Mouse (Mus musculus): Measurements from ENCODE around the gene Utrn. TPM values are rescaled to one million over a fixed set of nuclear protein-coding genes. Genes with fewer than 3 reads are reported as not detected.
A peak's percentile ranks its signal among the peaks of the same experiment; 100 is the strongest.

Gene Utrn
- polyA plus RNA-seq, 1 experiment from 2014 or later: 16.0 TPM

- no peak for ATAC-seq (ENCODE audit: low read depth)
- H3K36me3 ChIP-seq (ENCODE audit: control insufficient read depth, insufficient read depth, low read length): no peaks in the 10 kb centered on the region
- no peak overlapping the region for H3K9ac ChIP-seq (replicated peaks; ENCODE audit: low read depth, low read length)
- no peaks in the 10 kb centered on the region for H3K27me3 ChIP-seq (ENCODE audit: control insufficient read depth, insufficient read depth, low read length)
- no peaks in the 10 kb centered on the region for H3K4me1 ChIP-seq (ENCODE audit: control insufficient read depth, insufficient read depth, low read length)
- H3K9me3 ChIP-seq (ENCODE audit: control insufficient read depth, low read length): no peaks in the 10 kb centered on the region
- no peak overlapping the region for H3K4me3 ChIP-seq (ENCODE audit: low read depth, low read length)
- H3K4me2 ChIP-seq (ENCODE audit: low read depth, low read length): no peak overlapping the region
- WGBS: 91% methylated on average over 7 of the region's 7 CpGs
- H3K27ac ChIP-seq (ENCODE audit: low read depth, low read length): no peak overlapping the region
Measured at GRCm38 (mm10) chr10:12505568-12505967, 363.6 kb downstream of the Utrn start.

- no peak overlapping the region for H3K9ac ChIP-seq (replicated peaks; ENCODE audit: low read depth, low read length)
- WGBS: 96% methylated on average over 5 of the region's 5 CpGs
- no peak for ATAC-seq (ENCODE audit: low read depth)
- no peak overlapping the region for H3K4me2 ChIP-seq (ENCODE audit: low read depth, low read length)
- H3K9me3 ChIP-seq (ENCODE audit: control insufficient read depth, low read length): no peaks in the 10 kb centered on the region
- no peaks in the 10 kb centered on the region for H3K4me1 ChIP-seq (ENCODE audit: control insufficient read depth, insufficient read depth, low read length)
- no peaks in the 10 kb centered on the region for H3K27me3 ChIP-seq (ENCODE audit: control insufficient read depth, insufficient read depth, low read length)
- no peaks in the 10 kb centered on the region for H3K36me3 ChIP-seq (ENCODE audit: control insufficient read depth, insufficient read depth, low read length)
- H3K4me3 ChIP-seq (ENCODE audit: low read depth, low read length): no peak overlapping the region
- no peak overlapping the region for H3K27ac ChIP-seq (ENCODE audit: low read depth, low read length)
Measured at GRCm38 (mm10) chr10:12500489-12500888, 368.7 kb downstream of the Utrn start.

GRCm38 (mm10) chr10:12497555-12497954 lies 371.6 kb downstream of the Utrn start:
- no peak overlapping the region for H3K4me2 ChIP-seq (ENCODE audit: low read depth, low read length)
- H3K9me3 ChIP-seq (ENCODE audit: control insufficient read depth, low read length): no peaks in the 10 kb centered on the region
- H3K4me1 ChIP-seq (ENCODE audit: control insufficient read depth, insufficient read depth, low read length): no peaks in the 10 kb centered on the region
- H3K27me3 ChIP-seq (ENCODE audit: control insufficient read depth, insufficient read depth, low read length): no peaks in the 10 kb centered on the region
- WGBS: 90% methylated on average over 8 of the region's 8 CpGs
- no peak overlapping the region for H3K27ac ChIP-seq (ENCODE audit: low read depth, low read length)
- H3K4me3 ChIP-seq (ENCODE audit: low read depth, low read length): no peak overlapping the region
- no peaks in the 10 kb centered on the region for H3K36me3 ChIP-seq (ENCODE audit: control insufficient read depth, insufficient read depth, low read length)
- no peak overlapping the region for H3K9ac ChIP-seq (replicated peaks; ENCODE audit: low read depth, low read length)
- no peak for ATAC-seq (ENCODE audit: low read depth)

GRCm38 (mm10) chr10:12489551-12490177 lies 379.5 kb downstream of the Utrn start:
- Histone ChIP-seq H3K4me1 (ENCODE audit: control insufficient read depth, insufficient read depth, low read length) (0 out of 2 replicates have a peak, but pooled peaks cover 3% of the 10 kb centered on the region), H3K27ac (ENCODE audit: low read depth, low read length) (no peak overlapping the region), H3K4me2 (ENCODE audit: low read depth, low read length) (no peak overlapping the region), H3K36me3 (ENCODE audit: control insufficient read depth, insufficient read depth, low read length) (no peaks in the 10 kb centered on the region), H3K9me3 (ENCODE audit: control insufficient read depth, low read length) (no peaks in the 10 kb centered on the region), H3K27me3 (ENCODE audit: control insufficient read depth, insufficient read depth, low read length) (no peaks in the 10 kb centered on the region), H3K4me3 (ENCODE audit: low read depth, low read length) (no peak overlapping the region), H3K9ac (replicated peaks; ENCODE audit: low read depth, low read length) (no peak overlapping the region)
- ATAC-seq (ENCODE audit: low read depth): peak; percentile 22; the same call in 1 of the 2 replicates
- WGBS: 45% methylated on average over 4 of the region's 4 CpGs

- Histone ChIP-seq H3K27me3 (ENCODE audit: control insufficient read depth, insufficient read depth, low read length) (no peaks in the 10 kb centered on the region), H3K4me2 (ENCODE audit: low read depth, low read length) (no peak overlapping the region), H3K36me3 (ENCODE audit: control insufficient read depth, insufficient read depth, low read length) (no peaks in the 10 kb centered on the region), H3K4me3 (ENCODE audit: low read depth, low read length) (no peak overlapping the region), H3K27ac (ENCODE audit: low read depth, low read length) (no peak overlapping the region), H3K4me1 (ENCODE audit: control insufficient read depth, insufficient read depth, low read length) (0 out of 2 replicates have a peak, but pooled peaks cover 3% of the 10 kb centered on the region), H3K9ac (replicated peaks; ENCODE audit: low read depth, low read length) (no peak overlapping the region), H3K9me3 (ENCODE audit: control insufficient read depth, low read length) (no peaks in the 10 kb centered on the region)
- ATAC-seq (ENCODE audit: low read depth): no peak
- 74% methylated on average over 3 of the region's 3 CpGs for WGBS
Measured at GRCm38 (mm10) chr10:12488518-12488917, 380.6 kb downstream of the Utrn start.

- Histone ChIP-seq H3K9ac (replicated peaks; ENCODE audit: low read depth, low read length) (no peak overlapping the region), H3K4me3 (ENCODE audit: low read depth, low read length) (no peak overlapping the region), H3K4me2 (ENCODE audit: low read depth, low read length) (no peak overlapping the region), H3K9me3 (ENCODE audit: control insufficient read depth, low read length) (no peaks in the 10 kb centered on the region), H3K27me3 (ENCODE audit: control insufficient read depth, insufficient read depth, low read length) (no peaks in the 10 kb centered on the region), H3K36me3 (ENCODE audit: control insufficient read depth, insufficient read depth, low read length) (no peaks in the 10 kb centered on the region), H3K4me1 (ENCODE audit: control insufficient read depth, insufficient read depth, low read length) (0 out of 2 replicates have a peak, but pooled peaks cover 3% of the 10 kb centered on the region), H3K27ac (ENCODE audit: low read depth, low read length) (no peak overlapping the region)
- WGBS: 79% methylated on average over 5 of the region's 5 CpGs
- ATAC-seq (ENCODE audit: low read depth): no peak
Measured at GRCm38 (mm10) chr10:12488117-12488516, 381.0 kb downstream of the Utrn start.

- Histone ChIP-seq H3K4me1 (ENCODE audit: control insufficient read depth, insufficient read depth, low read length) (no peaks in the 10 kb centered on the region), H3K9ac (replicated peaks; ENCODE audit: low read depth, low read length) (no peak overlapping the region), H3K27me3 (ENCODE audit: control insufficient read depth, insufficient read depth, low read length) (no peaks in the 10 kb centered on the region), H3K4me2 (ENCODE audit: low read depth, low read length) (no peak overlapping the region), H3K36me3 (ENCODE audit: control insufficient read depth, insufficient read depth, low read length) (no peaks in the 10 kb centered on the region), H3K27ac (ENCODE audit: low read depth, low read length) (no peak overlapping the region), H3K4me3 (ENCODE audit: low read depth, low read length) (no peak overlapping the region), H3K9me3 (ENCODE audit: control insufficient read depth, low read length) (no peaks in the 10 kb centered on the region)
- ATAC-seq (ENCODE audit: low read depth): no peak
- WGBS: 59% methylated on average over 1 of the region's 1 CpGs
Measured at GRCm38 (mm10) chr10:12483494-12483893, 385.7 kb downstream of the Utrn start.

- Histone ChIP-seq H3K27ac (ENCODE audit: low read depth, low read length) (no peak overlapping the region), H3K36me3 (ENCODE audit: control insufficient read depth, insufficient read depth, low read length) (no peaks in the 10 kb centered on the region), H3K9me3 (ENCODE audit: control insufficient read depth, low read length) (no peaks in the 10 kb centered on the region), H3K27me3 (ENCODE audit: control insufficient read depth, insufficient read depth, low read length) (no peaks in the 10 kb centered on the region), H3K9ac (replicated peaks; ENCODE audit: low read depth, low read length) (no peak overlapping the region), H3K4me1 (ENCODE audit: control insufficient read depth, insufficient read depth, low read length) (no peaks in the 10 kb centered on the region), H3K4me3 (ENCODE audit: low read depth, low read length) (no peak overlapping the region), H3K4me2 (ENCODE audit: low read depth, low read length) (no peak overlapping the region)
- WGBS: 92% methylated on average over 3 of the region's 3 CpGs
- ATAC-seq (ENCODE audit: low read depth): no peak
Measured at GRCm38 (mm10) chr10:12482975-12483374, 386.2 kb downstream of the Utrn start.

- WGBS: 71% methylated on average over 14 of the region's 14 CpGs
- no peaks in the 10 kb centered on the region for H3K9me3 ChIP-seq (ENCODE audit: control insufficient read depth, low read length)
- H3K27ac ChIP-seq (ENCODE audit: low read depth, low read length): no peak overlapping the region
- no peaks in the 10 kb centered on the region for H3K27me3 ChIP-seq (ENCODE audit: control insufficient read depth, insufficient read depth, low read length)
- no peak overlapping the region for H3K9ac ChIP-seq (replicated peaks; ENCODE audit: low read depth, low read length)
- H3K4me1 ChIP-seq (ENCODE audit: control insufficient read depth, insufficient read depth, low read length): no peaks in the 10 kb centered on the region
- H3K4me2 ChIP-seq (ENCODE audit: low read depth, low read length): no peak overlapping the region
- ATAC-seq (ENCODE audit: low read depth): no peak; the same call in 1 of the 2 replicates
- H3K4me3 ChIP-seq (ENCODE audit: low read depth, low read length): no peak overlapping the region
- no peaks in the 10 kb centered on the region for H3K36me3 ChIP-seq (ENCODE audit: control insufficient read depth, insufficient read depth, low read length)
Measured at GRCm38 (mm10) chr10:12474850-12475621, 394.1 kb downstream of the Utrn start.
